Mouse (Mus musculus): ENCODE results near the gene H2-M10.6. TPM values are rescaled to one million over a fixed set of nuclear protein-coding genes. Genes with fewer than 3 reads are reported as not detected.
"Not testable (repeated sequence)": the region's sequence is repeated elsewhere in the genome, so short reads cannot be mapped to it uniquely, and the experiment has no call there.

H2-M10.6 gene
- polyA plus RNA-seq, 1 experiment from 2014 or later = not detected

DNA sequence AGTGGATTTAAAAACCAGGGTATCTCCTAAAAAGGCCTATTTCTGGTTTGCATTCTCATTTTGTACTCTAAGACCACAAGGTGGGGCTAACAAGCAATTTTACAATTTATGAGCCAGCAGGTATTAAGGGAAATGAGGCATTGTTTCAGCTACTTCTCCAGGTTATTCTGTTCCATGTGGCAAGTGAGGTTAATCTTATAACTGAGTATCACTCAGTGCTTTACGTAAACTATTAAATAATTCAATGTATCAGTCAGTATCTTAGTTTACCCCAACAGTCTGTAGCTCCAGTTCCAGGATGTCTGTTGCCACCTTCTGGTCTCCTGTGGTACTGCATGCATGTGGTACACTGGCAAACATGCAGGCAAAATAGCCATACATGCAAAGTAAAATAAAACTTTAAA lies 25.5 kb upstream of the H2-M10.6 start:
- not testable (repeated sequence) for H3K36me3 ChIP-seq (ENCODE audit: control insufficient read depth, insufficient read depth, low read length); H3K27ac ChIP-seq (replicated peaks); H3K9me3 ChIP-seq (ENCODE audit: control insufficient read depth, low read length); ATAC-seq (ENCODE audit: low FRiP score, low TSS enrichment); H3K9ac ChIP-seq (ENCODE audit: low read length); H3K4me3 ChIP-seq (ENCODE audit: low read depth, low read length); H3K4me2 ChIP-seq (replicated peaks; ENCODE audit: low read depth); H3K4me1 ChIP-seq (replicated peaks; ENCODE audit: control insufficient read depth, insufficient read depth); H3K27me3 ChIP-seq (ENCODE audit: control insufficient read depth, insufficient read depth, low read length)
- peak; percentile 78 for TF ChIP-seq CTCF (IDR thresholded peaks at IDR 0.05; ENCODE audit: low read depth)
- DNase-seq (ENCODE audit: low spot score) = peak; percentile 19
- 50% methylated on average over 1 of the region's 1 CpGs for WGBS

DNA sequence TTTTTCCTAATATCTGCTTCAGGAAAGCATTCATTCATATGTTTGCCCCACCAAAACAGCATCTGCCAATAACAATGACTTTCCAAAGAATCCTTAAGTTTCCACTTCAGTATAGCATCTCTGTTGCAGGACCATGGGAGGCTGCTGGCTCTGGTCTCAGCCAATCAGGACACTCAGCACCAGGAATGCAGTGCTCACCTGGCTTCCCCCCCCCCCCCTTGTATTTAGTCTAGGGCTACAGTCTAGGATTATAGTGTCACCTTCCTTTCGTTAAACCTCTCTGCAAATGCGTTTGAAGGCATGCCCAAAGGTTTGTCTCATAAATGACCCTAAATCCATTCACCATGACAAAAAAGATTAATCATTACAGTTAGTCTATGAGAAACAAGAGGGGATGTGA lies 23.6 kb upstream of the H2-M10.6 start:
- no peak overlapping the region for H3K27ac ChIP-seq (replicated peaks)
- WGBS = 47% methylated on average over 2 of the region's 2 CpGs
- no peak for TF ChIP-seq EP300 (optimal IDR thresholded peaks at IDR 0.05)
- TF ChIP-seq CTCF (IDR thresholded peaks at IDR 0.05; ENCODE audit: low read depth) = no peak
- H3K4me3 ChIP-seq (ENCODE audit: low read depth, low read length) = no peak overlapping the region
- H3K9ac ChIP-seq (ENCODE audit: low read length) = no peak overlapping the region
- H3K4me2 ChIP-seq (replicated peaks; ENCODE audit: low read depth) = no peak overlapping the region
- H3K4me1 ChIP-seq (replicated peaks; ENCODE audit: control insufficient read depth, insufficient read depth) = no peaks in the 10 kb centered on the region
- ATAC-seq (ENCODE audit: low FRiP score, low TSS enrichment) = no peak
- no peaks in the 10 kb centered on the region for H3K36me3 ChIP-seq (ENCODE audit: control insufficient read depth, insufficient read depth, low read length)
- DNase-seq (ENCODE audit: low spot score) = no peak
- H3K27me3 ChIP-seq (ENCODE audit: control insufficient read depth, insufficient read depth, low read length) = no peaks in the 10 kb centered on the region
- H3K9me3 ChIP-seq (ENCODE audit: control insufficient read depth, low read length) = no peaks in the 10 kb centered on the region

DNA sequence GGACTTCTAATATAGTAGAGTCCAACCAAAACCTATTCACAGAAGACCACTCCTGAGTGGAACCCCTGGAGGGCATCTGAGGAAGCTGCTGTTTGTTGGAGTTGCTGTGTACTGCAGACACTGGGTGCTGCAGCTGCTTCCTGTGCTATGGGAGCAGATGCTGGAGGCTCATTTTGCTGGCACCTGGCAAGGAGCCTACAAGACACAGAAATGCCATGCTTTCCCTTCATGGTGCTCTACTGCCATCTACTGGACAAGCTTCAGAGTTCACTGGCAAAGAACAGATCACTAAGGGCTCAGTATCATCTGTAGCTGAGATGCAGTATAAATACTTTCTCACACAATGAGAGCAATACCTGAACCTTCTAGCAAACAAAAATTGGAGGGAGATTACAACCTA lies 23.2 kb upstream of the H2-M10.6 start:
- H3K4me2 ChIP-seq (replicated peaks; ENCODE audit: low read depth); H3K4me3 ChIP-seq (ENCODE audit: low read depth, low read length); H3K9me3 ChIP-seq (ENCODE audit: control insufficient read depth, low read length); H3K4me1 ChIP-seq (replicated peaks; ENCODE audit: control insufficient read depth, insufficient read depth); H3K27me3 ChIP-seq (ENCODE audit: control insufficient read depth, insufficient read depth, low read length); H3K27ac ChIP-seq (replicated peaks); H3K36me3 ChIP-seq (ENCODE audit: control insufficient read depth, insufficient read depth, low read length); ATAC-seq (ENCODE audit: low FRiP score, low TSS enrichment); H3K9ac ChIP-seq (ENCODE audit: low read length): not testable (repeated sequence)
- peak; percentile 60 for DNase-seq (ENCODE audit: low spot score)
- peak; percentile 91 for TF ChIP-seq CTCF (IDR thresholded peaks at IDR 0.05; ENCODE audit: low read depth)

DNA sequence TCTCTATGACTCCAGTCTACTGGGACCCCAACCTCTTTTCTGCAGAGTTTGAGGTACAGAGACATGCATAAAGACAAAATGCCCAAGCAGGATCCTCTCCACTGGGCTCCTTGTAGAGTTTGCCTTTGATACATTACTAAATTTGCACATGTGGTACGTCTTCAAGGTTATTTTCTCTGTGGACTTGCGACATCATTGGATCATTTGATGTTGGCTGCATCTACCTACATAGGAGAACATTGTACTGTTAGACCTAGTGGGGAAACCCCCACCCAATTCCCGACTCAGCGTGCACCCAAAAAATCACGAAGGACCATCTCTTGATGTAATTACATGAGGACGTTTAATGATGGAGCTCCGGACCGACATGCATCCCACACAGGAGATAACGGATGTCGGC lies 12.5 kb upstream of the H2-M10.6 start:
- Histone ChIP-seq H3K4me1 (replicated peaks; ENCODE audit: control insufficient read depth, insufficient read depth) (no peaks in the 10 kb centered on the region), H3K27me3 (ENCODE audit: control insufficient read depth, insufficient read depth, low read length) (no peaks in the 10 kb centered on the region), H3K36me3 (ENCODE audit: control insufficient read depth, insufficient read depth, low read length) (no peaks in the 10 kb centered on the region), H3K4me2 (replicated peaks; ENCODE audit: low read depth) (no peak overlapping the region), H3K9ac (ENCODE audit: low read length) (no peak overlapping the region), H3K27ac (replicated peaks) (no peak overlapping the region), H3K9me3 (ENCODE audit: control insufficient read depth, low read length) (no peaks in the 10 kb centered on the region), H3K4me3 (ENCODE audit: low read depth, low read length) (no peak overlapping the region)
- DNase-seq (ENCODE audit: low spot score) (no peak), ATAC-seq (ENCODE audit: low FRiP score, low TSS enrichment) (no peak)
- TF ChIP-seq CTCF (IDR thresholded peaks at IDR 0.05; ENCODE audit: low read depth) (no peak), EP300 (optimal IDR thresholded peaks at IDR 0.05) (no peak)
- 66% methylated on average over 10 of the region's 10 CpGs for WGBS

DNA sequence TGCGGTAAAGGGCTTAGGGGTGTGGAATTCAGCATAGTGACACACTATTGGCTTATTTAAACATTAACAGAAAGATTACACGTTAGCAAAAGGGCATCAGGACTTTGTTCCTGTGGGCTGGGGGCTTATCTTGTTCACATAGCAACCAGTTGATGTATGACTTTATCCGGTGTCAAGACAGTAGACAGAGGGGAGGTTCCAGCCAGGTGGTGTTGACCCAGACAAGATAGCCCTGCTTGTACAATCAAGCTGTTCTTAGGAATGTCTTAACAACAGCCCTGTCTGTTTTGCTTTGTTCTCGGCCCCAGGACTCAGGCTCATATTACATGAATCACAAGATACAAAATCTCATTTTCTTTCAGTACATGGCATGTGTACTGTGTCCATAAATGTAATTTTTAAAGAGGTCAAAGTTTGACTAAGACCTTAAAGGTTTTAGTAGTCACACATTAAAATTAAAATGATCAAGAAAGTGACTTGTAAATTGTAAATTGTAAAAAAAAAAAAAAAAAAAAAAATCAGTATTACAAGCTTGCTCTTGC lies 12.0 kb upstream of the H2-M10.6 start:
- not testable (repeated sequence) for H3K4me2 ChIP-seq (replicated peaks; ENCODE audit: low read depth); DNase-seq (ENCODE audit: low spot score); H3K27me3 ChIP-seq (ENCODE audit: control insufficient read depth, insufficient read depth, low read length); H3K9me3 ChIP-seq (ENCODE audit: control insufficient read depth, low read length); H3K4me3 ChIP-seq (ENCODE audit: low read depth, low read length); ATAC-seq (ENCODE audit: low FRiP score, low TSS enrichment); H3K27ac ChIP-seq (replicated peaks); H3K4me1 ChIP-seq (replicated peaks; ENCODE audit: control insufficient read depth, insufficient read depth); H3K36me3 ChIP-seq (ENCODE audit: control insufficient read depth, insufficient read depth, low read length); H3K9ac ChIP-seq (ENCODE audit: low read length)
- WGBS = 19% methylated on average over 4 of the region's 4 CpGs

DNA sequence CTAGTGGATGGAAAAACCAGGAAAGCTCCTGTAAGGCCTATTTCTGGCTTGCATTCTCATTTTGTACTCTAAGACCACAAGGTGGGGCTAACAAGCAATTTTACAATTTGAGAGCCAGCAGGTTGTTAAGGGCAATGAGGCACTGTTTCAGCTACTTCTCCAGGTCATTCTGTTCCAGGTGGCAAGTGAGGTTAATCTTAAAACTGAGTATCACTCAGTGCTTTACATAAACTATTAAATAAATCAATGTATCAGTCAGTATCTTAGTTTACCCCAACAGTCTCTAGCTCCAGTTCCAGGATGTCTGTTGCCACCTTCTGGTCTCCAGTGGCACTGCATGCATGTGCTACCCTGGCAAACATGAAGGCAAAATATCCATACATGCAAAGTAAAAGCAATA lies 12.0 kb downstream of the H2-M10.6 start:
- peak; percentile 17; the same call in 1 of the 2 replicates for ATAC-seq (ENCODE audit: low FRiP score, low TSS enrichment)

More for the DNA sequence above, 12.0 kb downstream of the H2-M10.6 start:
- H3K27me3 ChIP-seq (ENCODE audit: control insufficient read depth, insufficient read depth, low read length) = no peaks in the 10 kb centered on the region
- H3K4me3 ChIP-seq (ENCODE audit: low read depth, low read length) = no peak overlapping the region
- H3K4me1 ChIP-seq (replicated peaks; ENCODE audit: control insufficient read depth, insufficient read depth) = no peaks in the 10 kb centered on the region
- TF ChIP-seq EP300 (optimal IDR thresholded peaks at IDR 0.05) = no peak
- TF ChIP-seq CTCF (IDR thresholded peaks at IDR 0.05; ENCODE audit: low read depth) = peak; percentile 83
- no peak overlapping the region for H3K4me2 ChIP-seq (replicated peaks; ENCODE audit: low read depth)
- no peak overlapping the region for H3K9ac ChIP-seq (ENCODE audit: low read length)
- no peak overlapping the region for H3K27ac ChIP-seq (replicated peaks)
- no peaks in the 10 kb centered on the region for H3K36me3 ChIP-seq (ENCODE audit: control insufficient read depth, insufficient read depth, low read length)
- peak; percentile 72 for DNase-seq (ENCODE audit: low spot score)
- H3K9me3 ChIP-seq (ENCODE audit: control insufficient read depth, low read length) = no peaks in the 10 kb centered on the region

Measured in stomach, postnatal 0 days (tissue).